Mouse (Mus musculus) testis, adult 2 months (tissue): ENCODE measurements around the gene Eya4. TPM values are rescaled to one million over a fixed set of nuclear protein-coding genes. Genes with fewer than 3 reads are reported as not detected.

Source experiments
- H3K27ac ChIP-seq: fragments of 200-500 bp; 2 replicates; pipeline ENCODE4 v1.5.1; 2012; ENCODE audit warnings: low read depth, low read length; ENCODE audit not compliant: control insufficient read depth, insufficient read depth
- H3K27me3 ChIP-seq: fragments of 200-500 bp; 2 replicates; pipeline ENCODE4 v1.6.1; 2012; ENCODE audit warnings: mild to moderate bottlenecking, low read length, moderate library complexity; ENCODE audit not compliant: control insufficient read depth, insufficient read depth
- H3K36me3 ChIP-seq: fragments of 200-500 bp; 2 replicates; pipeline ENCODE4 v1.6.1; 2012; ENCODE audit warnings: mild to moderate bottlenecking, low read length; ENCODE audit not compliant: control insufficient read depth, insufficient read depth
- H3K4me1 ChIP-seq: fragments of 200-500 bp; 2 replicates; pipeline ENCODE4 v1.6.1; 2012; ENCODE audit warnings: low read length; ENCODE audit not compliant: control insufficient read depth, insufficient read depth
- H3K4me3 ChIP-seq: fragments of 200-500 bp; 2 replicates; pipeline ENCODE4 v1.5.1; 2012; ENCODE audit warnings: low read depth, mild to moderate bottlenecking, low read length, moderate library complexity, mixed read lengths; ENCODE audit not compliant: control insufficient read depth
- CTCF ChIP-seq: fragments of 200-500 bp; IDR thresholded peaks from 2 replicates; pipeline ENCODE4 v1.5.1; 2012; ENCODE audit warnings: low read depth, mild to moderate bottlenecking, inconsistent platforms, low read length, moderate library complexity; ENCODE audit not compliant: control insufficient read depth, insufficient read depth, insufficient replicate concordance
- POLR2A ChIP-seq: fragments of 200-500 bp; IDR thresholded peaks from 2 replicates; pipeline ENCODE4 v1.6.1; 2012; ENCODE audit warnings: low read depth, mild to moderate bottlenecking, inconsistent platforms, low read length, moderate library complexity; ENCODE audit not compliant: control insufficient read depth
- polyA plus RNA-seq: library from polyadenylated mRNA; depleted of rRNA; stranded (reverse); fragments of >200 nt; gene quantifications from 2 replicates; pipeline ENCODE4 v1.2.3, GENCODE M21; 2012

The Eya4 gene
- polyA plus RNA-seq, 1 experiment = 59.6 TPM

DNA sequence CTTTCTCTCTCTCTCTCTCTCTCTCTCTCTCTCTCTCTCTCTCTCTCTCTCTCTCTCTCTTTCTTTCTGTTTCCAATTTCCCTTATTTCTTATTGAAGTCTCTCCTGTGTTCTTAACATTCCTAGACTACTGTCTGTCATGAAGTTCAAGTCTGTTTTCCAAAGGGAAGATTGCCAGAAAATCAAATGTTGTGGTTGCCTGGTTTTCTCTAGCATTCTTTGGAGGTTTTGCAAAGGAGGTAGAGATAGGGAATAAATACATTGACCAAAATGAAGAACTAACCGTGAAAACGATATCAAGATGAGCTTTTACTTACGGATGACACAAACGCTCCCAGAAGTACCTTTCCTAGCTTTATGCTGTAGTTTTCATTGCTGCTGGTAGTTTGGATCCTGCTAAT lies 148.0 kb downstream of the Eya4 start:
- Histone ChIP-seq H3K4me1 (no peaks in the 10 kb centered on the region), H3K4me3 (no peak overlapping the region), H3K27ac (no peak overlapping the region), H3K27me3 (no peaks in the 10 kb centered on the region), H3K36me3 (no peaks in the 10 kb centered on the region)
- TF ChIP-seq CTCF (no peak), POLR2A (no peak)

DNA sequence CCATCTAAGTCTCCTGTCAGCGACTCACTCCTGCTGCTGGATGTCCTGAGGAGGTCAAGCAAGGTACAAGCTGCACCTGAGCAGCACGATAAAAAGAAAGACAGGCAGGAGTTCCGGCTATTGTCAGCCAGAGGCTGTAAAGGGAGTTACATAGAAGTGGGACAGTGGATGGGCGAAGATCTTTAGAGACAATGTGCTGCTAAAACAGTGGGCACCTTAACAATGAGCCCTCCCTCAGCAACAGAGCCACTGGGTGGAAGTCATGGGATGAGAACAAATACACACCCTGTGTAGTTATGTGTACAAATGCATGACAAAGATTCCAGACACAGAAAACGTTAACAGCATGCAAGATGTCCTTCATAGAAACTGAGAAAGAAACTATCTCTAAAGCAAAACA lies 152.3 kb downstream of the Eya4 start:
- TF ChIP-seq POLR2A (no peak), CTCF (no peak)
- Histone ChIP-seq H3K4me3 (no peak overlapping the region), H3K27ac (no peak overlapping the region), H3K36me3 (no peaks in the 10 kb centered on the region), H3K27me3 (no peaks in the 10 kb centered on the region), H3K4me1 (no peaks in the 10 kb centered on the region)

DNA sequence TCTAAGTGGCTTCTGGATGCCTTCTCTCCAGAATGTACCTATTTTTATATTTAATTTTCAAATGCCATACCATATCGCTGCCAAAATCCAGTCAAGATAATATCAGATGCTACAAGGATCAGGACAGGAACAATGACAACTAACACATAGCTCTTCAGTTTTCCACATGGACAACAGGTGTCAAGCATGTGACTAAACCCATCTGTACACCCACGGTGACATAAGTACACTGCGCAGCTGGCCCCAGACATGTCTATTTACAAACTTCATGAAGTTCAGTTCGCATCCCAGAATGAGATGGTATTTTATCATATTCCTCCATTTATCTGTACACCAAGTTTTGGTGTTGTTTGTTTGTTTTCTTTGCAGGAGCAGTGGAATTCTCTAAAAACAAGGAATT lies 154.2 kb downstream of the Eya4 start:
- H3K27ac ChIP-seq = no peak overlapping the region
- H3K36me3 ChIP-seq = no peaks in the 10 kb centered on the region
- H3K4me3 ChIP-seq = no peak overlapping the region
- TF ChIP-seq CTCF (no peak), POLR2A (no peak)
- H3K27me3 ChIP-seq = no peaks in the 10 kb centered on the region
- H3K4me1 ChIP-seq = no peaks in the 10 kb centered on the region

DNA sequence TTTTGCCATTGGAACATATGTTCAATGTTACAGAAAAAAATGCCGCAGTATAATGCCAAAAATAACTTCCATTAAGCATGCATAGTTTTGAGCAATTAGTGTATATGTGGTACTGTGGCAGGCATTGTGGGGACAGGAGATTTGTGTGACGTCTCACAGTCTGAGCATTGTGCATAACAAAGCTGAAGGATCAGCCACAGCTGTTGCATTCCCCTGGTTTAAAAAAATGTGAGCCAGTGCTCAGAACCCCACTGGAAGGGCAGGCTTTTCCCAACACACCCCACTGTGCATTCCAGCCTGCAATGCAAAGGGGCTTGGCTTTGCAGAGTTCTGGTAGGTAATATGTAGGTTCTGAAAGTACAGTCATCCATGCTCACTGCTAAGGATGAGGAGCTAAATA lies 155.2 kb downstream of the Eya4 start:
- Histone ChIP-seq H3K27me3 (no peaks in the 10 kb centered on the region), H3K4me1 (no peaks in the 10 kb centered on the region), H3K36me3 (no peaks in the 10 kb centered on the region), H3K27ac (no peak overlapping the region), H3K4me3 (no peak overlapping the region)
- no peak for TF ChIP-seq POLR2A
- TF ChIP-seq CTCF = no peak

DNA sequence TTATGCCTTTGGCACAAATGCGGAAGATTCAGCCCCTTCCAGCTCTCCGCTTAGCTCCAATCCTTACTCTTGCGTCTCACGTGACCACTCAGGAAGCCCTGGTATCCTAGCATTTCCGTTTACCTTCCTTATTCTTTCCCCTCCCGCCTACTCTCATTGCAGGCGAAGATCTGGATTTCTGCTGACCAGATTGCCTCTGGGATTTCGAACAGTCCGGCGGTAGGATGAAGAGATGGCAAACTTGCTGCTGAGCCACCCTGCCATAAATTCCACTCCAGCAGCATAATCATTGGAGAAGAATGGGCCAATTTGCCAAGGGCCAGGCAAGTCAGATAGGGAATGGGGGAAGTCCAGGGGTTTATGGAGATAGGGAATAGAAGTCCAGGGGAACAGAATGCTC lies 160.8 kb downstream of the Eya4 start:
- Histone ChIP-seq H3K4me3 (no peak overlapping the region), H3K27ac (no peak overlapping the region), H3K4me1 (no peaks in the 10 kb centered on the region), H3K27me3 (no peaks in the 10 kb centered on the region), H3K36me3 (no peaks in the 10 kb centered on the region)
- TF ChIP-seq POLR2A = no peak

DNA sequence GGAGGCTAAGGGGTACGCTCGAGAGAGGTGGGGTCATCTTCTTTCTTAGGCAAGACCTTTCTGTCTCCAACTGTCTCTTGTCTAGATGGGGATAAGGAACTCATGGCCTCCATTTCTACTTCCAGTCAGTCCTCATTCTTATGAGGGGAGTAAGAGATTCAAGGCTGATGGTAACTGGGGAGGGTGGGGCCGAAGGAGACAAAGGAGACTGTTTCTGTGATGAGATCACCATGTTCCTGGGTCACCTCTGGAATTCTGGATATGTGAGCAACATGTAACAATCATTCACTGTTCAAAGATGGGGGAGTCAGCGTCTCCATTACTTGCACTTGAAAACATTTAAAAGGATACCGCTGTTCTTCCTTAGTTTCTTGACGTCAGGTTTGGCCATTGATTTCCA lies 165.2 kb downstream of the Eya4 start:
- H3K4me3 ChIP-seq = peak overlapping the region; percentile 49
- H3K27me3 ChIP-seq = no peaks in the 10 kb centered on the region
- no peak for TF ChIP-seq POLR2A
- TF ChIP-seq CTCF = no peak
- H3K36me3 ChIP-seq = no peaks in the 10 kb centered on the region
- H3K27ac ChIP-seq = no peak overlapping the region
- H3K4me1 ChIP-seq = no peaks in the 10 kb centered on the region

DNA sequence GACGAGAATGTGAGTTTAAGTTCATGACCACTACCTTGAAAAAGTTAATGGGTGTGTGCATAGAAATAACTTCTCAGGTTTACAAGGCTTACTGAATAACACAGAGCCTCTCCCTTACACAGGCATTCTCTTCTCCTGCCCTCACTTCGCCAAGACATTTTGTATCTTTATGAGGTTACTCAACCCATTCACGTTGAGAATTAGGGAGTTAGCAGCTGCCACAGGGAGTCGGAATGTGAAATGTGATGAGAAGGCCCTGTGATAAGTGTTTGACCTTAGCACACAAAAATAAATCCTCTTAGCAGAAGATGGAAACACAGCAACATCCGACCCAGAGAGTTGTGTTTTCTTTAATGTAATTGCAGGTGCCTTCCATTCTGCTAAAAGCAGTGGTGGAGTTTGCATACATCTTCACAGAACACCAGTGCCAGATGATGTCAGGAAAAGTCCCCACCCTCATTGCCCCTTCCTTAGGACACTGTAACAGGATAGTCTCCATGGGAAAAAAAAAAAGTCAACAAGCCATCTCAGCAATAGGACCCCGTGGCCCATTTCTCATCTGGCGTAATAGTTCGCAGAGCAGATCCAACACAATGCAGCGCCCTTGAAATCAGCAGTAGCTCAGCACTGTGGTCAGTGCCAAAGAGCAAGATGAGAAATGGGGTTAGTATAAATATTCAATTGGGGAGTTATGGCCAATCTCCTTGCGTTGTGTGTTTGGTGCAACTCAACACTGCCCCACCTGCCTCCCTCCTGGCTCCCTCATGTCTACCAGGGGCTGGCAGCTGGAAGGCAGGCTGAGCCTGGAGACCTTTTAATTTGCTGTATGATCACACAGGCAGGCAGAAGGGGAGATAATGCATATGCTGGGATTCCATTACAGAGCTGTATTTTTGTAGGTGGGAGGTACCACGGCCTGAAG lies 168.8 kb downstream of the Eya4 start:
- Histone ChIP-seq H3K4me3 (no peak overlapping the region), H3K36me3 (no peaks in the 10 kb centered on the region), H3K27ac (no peak overlapping the region), H3K27me3 (no peaks in the 10 kb centered on the region), H3K4me1 (no peaks in the 10 kb centered on the region)
- TF ChIP-seq CTCF (no peak), POLR2A (no peak)
